Mouse (Mus musculus): ENCODE measurements around the gene Snrpb2. TPM values are rescaled to one million over a fixed set of nuclear protein-coding genes. Genes with fewer than 3 reads are reported as not detected.

Snrpb2 gene
- polyA plus RNA-seq, 1 experiment from 2014 or later: 50.4 TPM

DNA sequence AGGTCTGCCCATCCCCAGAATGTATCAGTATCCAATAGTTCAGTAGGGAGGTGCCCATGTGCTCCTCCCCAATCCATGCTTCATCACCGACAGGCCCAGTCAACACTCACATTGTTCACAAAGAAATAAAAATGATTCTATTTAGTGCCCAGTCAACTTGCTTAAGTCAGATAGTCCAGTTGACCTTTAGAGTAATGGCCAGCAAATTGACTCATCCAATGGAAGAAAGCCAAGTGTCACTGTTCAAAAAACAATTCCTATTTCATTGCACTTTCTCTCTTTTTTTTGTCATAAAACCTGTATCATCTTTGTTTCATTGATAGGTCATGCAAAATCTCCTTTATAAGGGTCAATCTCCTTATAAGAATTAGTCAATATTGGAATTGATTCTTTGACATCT lies 21.2 kb upstream of the Snrpb2 start:
- Histone ChIP-seq H3K4me3 (no peak overlapping the region), H3K27me3 (replicated peaks) (no peaks in the 10 kb centered on the region), H3K4me2 (no peak overlapping the region), H3K36me3 (replicated peaks) (no peaks in the 10 kb centered on the region), H3K9ac (no peak overlapping the region), H3K9me3 (no peaks in the 10 kb centered on the region), H3K4me1 (no peaks in the 10 kb centered on the region), H3K27ac (no peak overlapping the region)
- ATAC-seq (replicated peaks): no peak
- 92% methylated on average over 1 of the region's 1 CpGs for WGBS

DNA sequence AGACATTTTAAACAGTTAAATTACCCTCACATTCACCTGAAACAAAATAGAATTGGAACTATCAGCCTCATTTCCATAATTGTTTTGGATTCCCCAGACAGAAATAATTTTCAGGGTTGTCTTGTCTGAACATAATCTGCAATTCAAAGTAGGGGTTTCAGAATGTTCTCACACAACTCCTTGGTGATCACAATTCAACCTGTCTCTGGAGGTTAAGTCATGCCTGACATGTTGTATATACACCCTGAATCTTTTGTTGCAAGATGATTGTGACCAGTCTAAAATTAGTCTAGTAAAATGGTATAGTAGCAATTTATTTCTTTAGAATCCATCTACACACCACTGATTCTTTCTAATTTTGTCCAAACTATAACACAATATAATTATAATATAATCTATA lies 7.6 kb upstream of the Snrpb2 start:
- Histone ChIP-seq H3K27ac (no peak overlapping the region), H3K4me3 (no peak overlapping the region), H3K27me3 (replicated peaks) (no peaks in the 10 kb centered on the region), H3K4me2 (no peak overlapping the region), H3K4me1 (no peaks in the 10 kb centered on the region), H3K36me3 (replicated peaks) (no peaks in the 10 kb centered on the region), H3K9me3 (no peaks in the 10 kb centered on the region), H3K9ac (no peak overlapping the region)
- ATAC-seq (replicated peaks): no peak

DNA sequence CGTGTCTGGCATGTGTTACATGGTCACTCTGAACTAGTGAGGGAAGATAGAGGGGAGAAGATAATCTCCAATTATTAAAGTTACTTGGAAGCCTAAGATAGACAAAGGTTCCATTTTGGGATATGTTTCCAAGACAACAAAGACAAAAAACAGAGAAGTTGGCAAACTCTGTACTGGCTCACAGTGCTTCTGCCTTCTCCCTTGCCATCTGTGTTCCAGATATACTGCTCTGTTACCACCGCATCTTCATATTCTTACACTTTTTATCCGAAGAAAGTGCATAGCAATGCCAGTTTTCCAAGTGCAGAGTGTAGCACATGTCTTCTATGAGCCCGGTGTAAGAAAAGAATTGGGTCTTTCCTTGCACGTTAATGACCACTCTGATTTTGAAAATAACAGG lies 6.1 kb upstream of the Snrpb2 start:
- 79% methylated on average over 5 of the region's 5 CpGs for WGBS
- Histone ChIP-seq H3K4me2 (no peak overlapping the region), H3K4me3 (no peak overlapping the region), H3K9ac (no peak overlapping the region), H3K36me3 (replicated peaks) (no peaks in the 10 kb centered on the region), H3K27me3 (replicated peaks) (no peaks in the 10 kb centered on the region), H3K9me3 (no peaks in the 10 kb centered on the region), H3K27ac (no peak overlapping the region), H3K4me1 (no peaks in the 10 kb centered on the region)
- ATAC-seq (replicated peaks): no peak

DNA sequence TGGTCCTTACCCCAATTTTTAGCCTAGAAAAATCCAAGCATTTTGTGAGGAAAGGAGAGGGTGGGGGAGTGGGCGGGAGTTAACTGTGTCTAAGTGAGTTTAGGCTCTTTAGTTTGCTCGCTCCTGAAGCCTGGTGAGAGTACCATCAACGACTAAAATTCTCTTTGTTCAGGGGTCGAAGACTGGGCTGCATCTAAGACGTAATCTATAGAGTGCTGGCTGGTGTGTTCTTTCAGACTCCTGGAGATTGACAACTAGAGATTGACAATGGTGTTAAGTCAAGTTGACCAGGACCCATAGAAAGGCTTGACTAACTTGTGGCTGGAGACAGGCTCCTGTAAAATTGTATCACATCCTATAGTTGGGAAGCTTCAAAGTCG lies 417 bp upstream of the Snrpb2 start:
- H3K36me3 ChIP-seq (replicated peaks): peaks cover 15% of the 10 kb centered on the region; the same call in 1 of the 2 replicates
- peaks cover 9% of the 10 kb centered on the region for H3K4me1 ChIP-seq
- no peak; the same call in 1 of the 2 replicates for ATAC-seq (replicated peaks)
- H3K4me3 ChIP-seq: peak overlapping the region; percentile 74
- no peaks in the 10 kb centered on the region for H3K9me3 ChIP-seq
- H3K27me3 ChIP-seq (replicated peaks): no peaks in the 10 kb centered on the region
- H3K4me2 ChIP-seq: peak overlapping the region; percentile 64
- H3K9ac ChIP-seq: no peak overlapping the region
- 39% methylated on average over 6 of the region's 6 CpGs for WGBS
- H3K27ac ChIP-seq: no peak overlapping the region

DNA sequence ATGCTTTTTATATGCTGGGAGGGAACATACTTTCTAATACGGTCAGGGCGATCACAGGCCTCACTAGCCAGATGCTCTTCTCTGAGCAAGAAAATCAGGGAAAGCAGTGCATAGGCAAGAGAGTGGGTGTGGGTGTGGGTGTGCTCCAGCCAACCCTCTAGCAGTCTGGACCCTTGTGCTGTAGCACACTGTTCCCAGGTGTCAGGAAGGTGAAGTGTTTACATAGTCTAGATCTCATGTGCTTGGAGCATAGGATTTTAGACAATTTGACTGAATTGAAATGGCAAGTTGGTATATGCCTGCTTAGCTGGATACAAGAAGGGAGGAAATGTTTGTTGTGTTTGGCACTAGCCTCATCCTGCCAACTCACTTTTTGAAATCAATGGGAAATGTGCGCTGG lies 3.1 kb downstream of the Snrpb2 start:
- H3K4me3 ChIP-seq: no peak overlapping the region
- H3K9me3 ChIP-seq: no peaks in the 10 kb centered on the region
- H3K4me2 ChIP-seq: no peak overlapping the region
- no peak overlapping the region for H3K27ac ChIP-seq
- no peaks in the 10 kb centered on the region for H3K27me3 ChIP-seq (replicated peaks)
- no peak for ATAC-seq (replicated peaks)
- H3K9ac ChIP-seq: no peak overlapping the region
- H3K4me1 ChIP-seq: peaks cover 9% of the 10 kb centered on the region
- H3K36me3 ChIP-seq (replicated peaks): peaks cover 35% of the 10 kb centered on the region; the same call in 1 of the 2 replicates
- 95% methylated on average over 3 of the region's 3 CpGs for WGBS

DNA sequence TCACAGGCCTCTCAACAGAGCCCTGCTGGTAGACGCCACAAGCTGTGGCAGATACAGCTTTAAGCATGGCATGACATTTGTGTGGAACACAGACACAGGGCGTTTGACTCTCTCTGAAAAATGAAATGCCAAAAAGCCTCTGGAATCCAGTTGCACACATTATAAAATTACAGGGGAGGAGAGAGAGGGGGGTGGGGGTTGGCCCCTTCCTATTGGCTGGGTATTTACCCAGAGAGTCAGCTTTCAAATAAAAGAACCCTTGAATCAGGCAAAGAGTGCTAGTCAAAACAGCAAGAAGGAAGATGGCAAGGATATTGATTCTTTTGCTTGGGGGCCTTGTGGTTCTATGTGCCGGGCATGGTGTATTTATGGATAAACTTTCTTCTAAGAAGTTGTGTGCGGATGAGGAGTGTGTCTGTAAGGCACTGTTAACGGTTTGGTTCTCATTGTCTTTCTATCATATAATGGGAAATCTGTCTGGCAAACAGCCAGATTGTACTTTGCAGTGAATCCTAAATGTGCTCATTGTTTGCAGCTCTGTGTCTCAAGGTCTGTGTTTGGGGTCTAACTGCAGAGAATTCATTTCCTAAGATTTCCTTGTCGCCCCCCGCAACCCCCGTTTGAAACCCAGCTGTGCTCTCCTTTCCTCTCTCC lies 15.5 kb downstream of the Snrpb2 start, which contains the start of gene Otor:
Gene Otor, plus strand, starts transcription at position 276 of the 654 bp plus-strand sequence.
- no peaks in the 10 kb centered on the region for H3K9me3 ChIP-seq
- no peak for ATAC-seq (replicated peaks)

DNA sequence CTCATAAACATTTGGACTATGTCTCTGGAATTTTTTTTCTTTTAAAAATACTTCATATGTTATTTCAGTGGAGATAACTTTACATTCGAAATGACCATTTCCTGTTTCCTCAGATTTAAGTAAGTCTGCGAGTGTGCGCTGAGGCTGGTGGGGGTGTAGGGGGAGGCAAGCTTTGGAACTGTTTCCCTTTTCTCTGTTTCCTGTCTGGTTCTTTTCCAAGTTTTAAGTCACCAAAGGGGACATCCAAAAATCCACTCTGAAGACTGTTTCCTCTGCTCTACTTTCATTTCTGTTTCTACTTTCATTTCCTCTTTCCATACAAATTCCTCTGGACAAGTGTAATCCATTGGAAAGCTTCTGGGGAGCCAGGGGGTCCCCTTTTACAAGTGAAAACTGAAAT lies 18.9 kb downstream of the Snrpb2 start:
- H3K4me3 ChIP-seq: no peak overlapping the region
- WGBS: 81% methylated on average over 3 of the region's 3 CpGs
- no peak for ATAC-seq (replicated peaks)
- H3K4me2 ChIP-seq: no peak overlapping the region
- H3K36me3 ChIP-seq (replicated peaks): no peaks in the 10 kb centered on the region
- H3K27me3 ChIP-seq (replicated peaks): no peaks in the 10 kb centered on the region
- no peaks in the 10 kb centered on the region for H3K9me3 ChIP-seq
- no peaks in the 10 kb centered on the region for H3K4me1 ChIP-seq
- H3K27ac ChIP-seq: no peak overlapping the region
- H3K9ac ChIP-seq: no peak overlapping the region

More for the DNA sequence above, 15.5 kb downstream of the Snrpb2 start, which contains the start of gene Otor:
- Histone ChIP-seq H3K4me3 (no peak within 1 kb of the TSS), H3K27me3 (replicated peaks) (no peaks in the 10 kb centered on the region), H3K9ac (no peak within 1 kb of the TSS), H3K4me1 (no peaks in the 10 kb centered on the region), H3K36me3 (replicated peaks) (no peaks in the 10 kb centered on the region), H3K27ac (no peak within 1 kb of the TSS), H3K4me2 (no peak within 1 kb of the TSS)
- 59% methylated on average over 8 of the region's 8 CpGs for WGBS

DNA sequence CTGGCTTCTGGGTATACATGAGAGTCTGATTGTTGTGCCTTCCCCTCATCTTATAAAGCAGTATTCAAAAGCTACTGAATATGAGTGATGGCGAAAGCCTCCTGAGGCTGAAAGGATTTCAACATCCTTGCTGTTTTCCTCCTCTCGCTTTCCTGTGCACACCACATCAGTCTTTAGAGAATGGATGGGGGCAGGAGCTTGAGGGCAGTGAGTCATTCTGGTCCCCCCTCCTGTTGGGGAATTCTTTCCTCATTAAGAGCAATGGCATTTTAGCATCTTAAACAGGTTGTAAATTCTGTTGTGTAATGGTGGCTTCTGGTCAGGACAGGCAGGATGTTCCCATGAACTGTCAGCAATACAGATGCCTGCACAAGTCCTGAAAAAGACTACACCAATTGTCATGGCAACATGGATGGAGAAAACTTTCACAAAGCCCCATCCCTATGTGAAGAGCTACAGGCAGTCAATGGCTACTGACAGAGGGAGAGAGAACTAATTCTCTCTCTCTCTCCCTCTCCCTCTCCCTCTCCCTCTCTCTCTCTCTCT lies 22.1 kb downstream of the Snrpb2 start:
- Histone ChIP-seq H3K9ac (no peak overlapping the region), H3K4me2 (no peak overlapping the region), H3K9me3 (no peaks in the 10 kb centered on the region), H3K4me1 (no peaks in the 10 kb centered on the region), H3K27ac (no peak overlapping the region), H3K36me3 (replicated peaks) (no peaks in the 10 kb centered on the region), H3K4me3 (no peak overlapping the region), H3K27me3 (replicated peaks) (no peaks in the 10 kb centered on the region)
- ATAC-seq (replicated peaks): no peak
- 59% methylated on average over 2 of the region's 2 CpGs for WGBS

DNA sequence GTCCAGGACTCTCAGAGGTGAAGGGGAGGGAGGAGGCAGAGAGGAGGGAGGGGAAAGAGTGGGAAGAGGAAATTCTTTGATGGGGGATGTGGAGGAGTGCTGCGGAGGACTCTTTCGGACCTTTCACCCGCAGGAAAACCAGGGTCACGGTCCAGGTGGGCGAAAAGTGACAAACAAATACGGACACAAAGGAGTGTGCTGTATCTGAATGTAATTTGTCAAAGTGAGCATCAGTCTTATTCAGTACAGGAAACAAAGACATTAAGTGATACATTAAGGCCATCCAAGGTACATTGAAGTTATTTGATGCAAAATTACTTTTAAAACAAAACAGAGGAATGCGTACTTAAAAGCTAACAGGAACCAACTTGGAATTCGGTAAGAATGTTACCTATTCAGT lies 27.0 kb downstream of the Snrpb2 start:
- H3K27ac ChIP-seq: no peak overlapping the region
- no peaks in the 10 kb centered on the region for H3K36me3 ChIP-seq (replicated peaks)
- no peaks in the 10 kb centered on the region for H3K27me3 ChIP-seq (replicated peaks)
- H3K9me3 ChIP-seq: no peaks in the 10 kb centered on the region
- no peak for ATAC-seq (replicated peaks)
- no peak overlapping the region for H3K4me2 ChIP-seq
- 88% methylated on average over 8 of the region's 8 CpGs for WGBS
- H3K4me1 ChIP-seq: no peaks in the 10 kb centered on the region
- no peak overlapping the region for H3K9ac ChIP-seq
- H3K4me3 ChIP-seq: no peak overlapping the region

DNA sequence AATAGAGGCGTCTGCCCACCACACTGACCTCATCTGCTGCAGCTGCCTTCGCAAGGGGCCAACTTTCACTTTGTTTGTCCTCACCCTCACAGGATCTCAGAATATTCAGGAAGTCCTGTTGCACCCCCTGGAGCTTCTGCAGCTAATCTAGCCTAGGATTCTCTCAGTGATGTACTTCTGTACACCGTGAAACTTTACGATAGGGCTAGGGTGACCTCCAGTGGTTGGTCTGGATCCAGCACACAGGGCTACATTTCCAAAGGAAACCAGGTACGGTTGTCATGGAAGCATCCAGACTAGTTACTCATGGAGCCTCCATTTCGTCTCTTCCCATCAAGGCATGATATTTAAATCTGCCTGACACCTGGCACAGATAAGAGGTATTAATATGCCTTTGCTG lies 30.9 kb downstream of the Snrpb2 start:
- H3K36me3 ChIP-seq (replicated peaks): no peaks in the 10 kb centered on the region
- no peaks in the 10 kb centered on the region for H3K9me3 ChIP-seq
- H3K9ac ChIP-seq: no peak overlapping the region
- no peaks in the 10 kb centered on the region for H3K27me3 ChIP-seq (replicated peaks)
- H3K4me1 ChIP-seq: no peaks in the 10 kb centered on the region
- H3K4me2 ChIP-seq: no peak overlapping the region
- peak; percentile 95 for ATAC-seq (replicated peaks)
- WGBS: 32% methylated on average over 6 of the region's 6 CpGs
- H3K4me3 ChIP-seq: no peak overlapping the region
- H3K27ac ChIP-seq: no peak overlapping the region; the same call in 1 of the 2 replicates

DNA sequence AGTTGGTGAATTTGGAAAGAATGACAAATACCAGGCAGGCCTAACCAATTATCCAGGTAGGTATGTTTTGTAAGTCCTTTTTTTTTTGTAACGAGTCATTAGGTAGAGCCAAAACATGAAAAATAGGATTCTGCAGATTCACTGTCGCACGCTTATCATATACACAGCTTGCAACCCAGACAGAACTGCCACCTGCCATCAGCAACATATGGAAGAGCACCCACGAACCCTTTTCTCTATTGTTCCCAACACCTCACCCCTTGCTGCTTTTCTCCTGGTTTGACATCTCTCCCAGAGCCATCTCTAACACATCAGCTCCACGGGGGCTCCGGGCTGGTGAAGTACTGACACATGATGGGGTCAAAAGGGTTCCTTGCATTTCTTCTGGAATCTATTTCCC lies 31.9 kb downstream of the Snrpb2 start:
- Histone ChIP-seq H3K9ac (no peak overlapping the region), H3K9me3 (no peaks in the 10 kb centered on the region), H3K4me1 (no peaks in the 10 kb centered on the region), H3K4me2 (no peak overlapping the region), H3K27me3 (replicated peaks) (no peaks in the 10 kb centered on the region), H3K4me3 (no peak overlapping the region), H3K27ac (no peak overlapping the region), H3K36me3 (replicated peaks) (no peaks in the 10 kb centered on the region)
- 63% methylated on average over 6 of the region's 6 CpGs for WGBS
- ATAC-seq (replicated peaks): no peak

DNA sequence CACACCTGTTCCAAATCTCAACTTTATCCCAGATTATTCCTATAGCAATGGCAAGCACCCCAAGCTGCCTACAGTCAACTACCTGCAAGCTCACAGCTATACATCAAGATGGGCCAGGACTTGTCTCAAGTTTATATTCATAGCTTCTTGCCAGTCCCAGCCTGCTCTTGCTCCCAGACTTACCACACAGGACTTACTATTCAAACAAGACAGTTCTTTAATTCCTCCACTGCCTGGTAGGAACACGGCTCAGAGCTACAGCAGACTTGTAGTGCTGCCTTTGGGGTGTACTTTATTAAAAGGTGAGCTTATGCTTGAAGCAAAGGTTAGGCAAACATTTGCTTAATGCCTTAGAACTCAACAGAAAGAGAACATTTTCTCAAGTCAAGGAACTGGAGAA lies 34.3 kb downstream of the Snrpb2 start:
- no peak overlapping the region for H3K27ac ChIP-seq
- H3K4me1 ChIP-seq: no peaks in the 10 kb centered on the region
- no peaks in the 10 kb centered on the region for H3K36me3 ChIP-seq (replicated peaks)
- H3K4me3 ChIP-seq: no peak overlapping the region
- H3K4me2 ChIP-seq: no peak overlapping the region
- no peak for ATAC-seq (replicated peaks)
- no peaks in the 10 kb centered on the region for H3K27me3 ChIP-seq (replicated peaks)
- 85% methylated on average over 1 of the region's 1 CpGs for WGBS
- H3K9me3 ChIP-seq: no peaks in the 10 kb centered on the region
- H3K9ac ChIP-seq: no peak overlapping the region

DNA sequence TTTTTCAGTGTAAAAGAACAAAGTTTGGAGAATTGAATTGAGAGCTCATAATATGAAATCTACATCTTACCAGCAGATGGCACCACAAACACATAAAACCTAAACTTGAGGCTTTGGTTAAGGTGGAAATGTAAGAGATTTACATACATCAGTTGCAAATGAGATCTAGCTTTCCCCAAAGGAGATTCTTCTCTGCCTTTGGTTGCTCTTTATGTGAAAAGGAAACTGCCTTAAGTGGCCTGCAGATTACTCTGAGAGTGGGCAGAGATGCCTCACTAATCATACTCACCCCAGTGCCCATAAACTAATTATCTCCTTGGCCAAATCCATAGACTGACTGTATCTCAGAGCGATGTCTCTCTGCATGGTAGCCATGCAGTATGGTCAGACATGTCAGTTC lies 51.0 kb downstream of the Snrpb2 start:
- Histone ChIP-seq H3K27ac (0 out of 2 replicates have a peak overlapping the region, but pooled peaks have one; percentile 0), H3K4me3 (no peak overlapping the region), H3K9ac (no peak overlapping the region), H3K9me3 (no peaks in the 10 kb centered on the region), H3K4me2 (no peak overlapping the region), H3K36me3 (replicated peaks) (no peaks in the 10 kb centered on the region), H3K4me1 (peaks cover 6% of the 10 kb centered on the region; the same call in 1 of the 2 replicates), H3K27me3 (replicated peaks) (no peaks in the 10 kb centered on the region)
- 64% methylated on average over 1 of the region's 1 CpGs for WGBS
- peak; percentile 72 for ATAC-seq (replicated peaks)

All from midbrain, embryonic 15.5 days (tissue).